Mouse (Mus musculus) Patski (cell line): ENCODE measurements around the gene Gm10521. TPM values are rescaled to one million over a fixed set of nuclear protein-coding genes. Genes with fewer than 3 reads are reported as not detected.

Source experiments
- ATAC-seq: fragments of 100-300 bp; one replicate; pipeline ENCODE4 v1.8.0; 2021
- CTCF ChIA-PET: fragments of 350-600 bp; sonication (Branson Sonifier 250); formaldehyde crosslinking; loops from one replicate; lab custom pipeline; 2022; ENCODE audit warnings: inconsistent platforms; lab: Charles Lee
- POLR2A ChIA-PET: fragments of 350-600 bp; sonication (Branson Sonifier 250); formaldehyde crosslinking; loops from one replicate; lab custom pipeline; 2022; ENCODE audit warnings: antibody characterized with exemption, inconsistent platforms; lab: Charles Lee
- DNase-seq: peaks from one replicate; pipeline ENCODE4 v3.0.0-alpha.2; 2011; ENCODE audit warnings: low read depth, low spot score
- H3K27me3 ChIP-seq: fragments of 371-371 bp; one replicate; pipeline ENCODE4 v1.5.1; 2021
- CTCF ChIP-seq: fragments of 100-300 bp; IDR thresholded peaks from one replicate; pipeline ENCODE4 v1.5.1; 2021
- in situ Hi-C: fragments of 300-500 bp; cut with MboI; formaldehyde crosslinking; loops from 3 replicates; pipeline ENCODE4 v1.11.1; 2018; ENCODE audit warnings: low pct_unique_long_range_greater_than_20kb, mixed read lengths
- polyA plus RNA-seq: library from polyadenylated mRNA; unstranded; gene quantifications from one replicate; pipeline ENCODE4 v1.2.3, GENCODE M21; 2021

Gm10521 gene
- polyA plus RNA-seq, 1 experiment from 2014 or later, result not detected

DNA sequence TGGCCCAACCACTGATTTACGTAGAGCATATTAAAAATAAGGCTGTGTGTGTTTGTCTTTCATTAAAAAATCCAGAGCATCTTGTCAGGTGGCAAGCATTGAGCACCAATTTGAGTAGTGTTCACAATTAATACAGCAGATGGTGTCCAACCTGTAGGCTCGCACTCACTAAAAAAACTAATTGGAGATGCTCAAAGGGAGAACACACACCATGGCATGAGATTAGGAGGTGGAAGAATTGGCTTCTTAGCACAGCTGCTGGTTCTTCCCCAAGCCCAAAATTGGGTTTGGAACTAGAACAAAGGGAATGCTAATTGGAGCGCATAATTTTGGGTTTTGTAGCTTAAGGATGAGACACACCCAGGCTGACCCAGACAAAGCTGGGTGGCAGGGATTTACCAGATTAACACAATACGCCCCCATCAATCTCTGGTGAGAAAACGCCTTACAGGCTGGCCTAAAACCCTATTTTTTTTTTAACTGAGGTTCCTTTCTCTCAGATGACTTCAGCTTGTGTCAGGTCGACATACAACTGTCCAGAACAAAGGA is 51.1 kb downstream of the Gm10521 start:
- POLR2A ChIA-PET, result interaction anchor here (0.6 kb wide), 1 partner anchor 40 kb away, joined by 3 read pairs; no protein-coding TSS in a partner anchor

More for the DNA sequence above, 51.1 kb downstream of the Gm10521 start:
- in situ Hi-C loops, result no loop called here
- CTCF ChIA-PET, result no interaction called here
- ATAC-seq, result no peak
- no peak for DNase-seq
- peaks cover 9% of the 10 kb centered on the region for H3K27me3 ChIP-seq
- TF ChIP-seq CTCF, result no peak

Other genes with a start within 250 kb of the Gm10521 start
- gene Slamf7, start 242.6 kb upstream of the Gm10521 start, polyA plus RNA-seq, result not detected
- not detected for gene Cd48, start 213.7 kb upstream of the Gm10521 start, polyA plus RNA-seq
- 0.01 TPM for gene Slamf1, start 128.5 kb upstream of the Gm10521 start, polyA plus RNA-seq
- gene Cd84, start 56.0 kb upstream of the Gm10521 start, polyA plus RNA-seq, result 0.01 TPM
- not detected for gene Slamf6, start 21.9 kb downstream of the Gm10521 start, polyA plus RNA-seq
- gene Vangl2, start 132.8 kb downstream of the Gm10521 start, polyA plus RNA-seq, result 11.5 TPM
- gene Nhlh1, start 161.9 kb downstream of the Gm10521 start, polyA plus RNA-seq, result not detected
- gene Copa, start 186.9 kb downstream of the Gm10521 start, polyA plus RNA-seq, result 181 TPM
- gene Ncstn, start 187.1 kb downstream of the Gm10521 start, polyA plus RNA-seq, result 144 TPM
- 104 TPM for gene Pex19, start 231.1 kb downstream of the Gm10521 start, polyA plus RNA-seq